Mouse (Mus musculus) brain, embryonic 14.5 days (tissue): ENCODE results near the gene Cep164. TPM values are rescaled to one million over a fixed set of nuclear protein-coding genes. Genes with fewer than 3 reads are reported as not detected.
"Not testable (repeated sequence)": the region's sequence is repeated elsewhere in the genome, so short reads cannot be mapped to it uniquely, and the experiment has no call there.

ENCODE experiments used
- DNase-seq: peaks from one replicate; pipeline ENCODE4 v3.0.0-alpha.2; 2011; ENCODE audit warnings: low read depth
- CTCF ChIP-seq: fragments of 200-500 bp; IDR thresholded peaks from 2 replicates; pipeline ENCODE4 v1.5.1; 2012; ENCODE audit warnings: inconsistent platforms, mild to moderate bottlenecking, moderate library complexity, borderline replicate concordance; ENCODE audit not compliant: insufficient read depth, insufficient read length; ENCODE audit errors: extremely low read depth
- POLR2A ChIP-seq: fragments of 200-500 bp; IDR thresholded peaks from 2 replicates; pipeline ENCODE4 v1.6.1; 2012; ENCODE audit warnings: mild to moderate bottlenecking, inconsistent platforms, borderline replicate concordance; ENCODE audit not compliant: poor library complexity, insufficient read depth, insufficient read length, severe bottlenecking; ENCODE audit errors: extremely low read depth
- polyA plus RNA-seq: library from polyadenylated mRNA; depleted of rRNA; stranded (reverse); fragments of >200 nt; gene quantifications from 2 replicates; pipeline ENCODE4 v1.2.3, GENCODE M21; 2012

Gene Cep164
- polyA plus RNA-seq, 1 experiment = 29.6 TPM

DNA sequence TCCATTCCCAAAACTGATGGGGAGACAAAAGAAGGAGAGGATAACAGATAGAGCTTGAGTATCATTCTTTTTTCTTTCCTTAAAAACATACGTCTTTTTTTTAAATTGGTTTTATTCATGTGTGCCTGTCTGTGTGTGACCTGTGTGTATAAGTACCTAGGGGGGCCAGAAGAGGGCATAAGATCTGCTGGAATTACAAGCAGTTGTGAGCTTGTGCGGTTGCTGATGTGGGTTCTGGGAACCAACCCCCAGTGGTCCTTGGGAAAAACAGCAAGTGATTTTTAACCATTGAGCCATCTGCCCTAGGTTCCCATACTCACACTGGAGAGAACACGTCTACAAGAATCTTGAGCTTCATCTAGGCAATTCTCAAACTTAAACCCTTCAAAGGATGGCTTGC, 31.2 kb downstream of the Cep164 start:
- no peak; the same call in 1 of the 2 replicates for TF ChIP-seq CTCF
- TF ChIP-seq POLR2A = no peak
- no peak for DNase-seq

DNA sequence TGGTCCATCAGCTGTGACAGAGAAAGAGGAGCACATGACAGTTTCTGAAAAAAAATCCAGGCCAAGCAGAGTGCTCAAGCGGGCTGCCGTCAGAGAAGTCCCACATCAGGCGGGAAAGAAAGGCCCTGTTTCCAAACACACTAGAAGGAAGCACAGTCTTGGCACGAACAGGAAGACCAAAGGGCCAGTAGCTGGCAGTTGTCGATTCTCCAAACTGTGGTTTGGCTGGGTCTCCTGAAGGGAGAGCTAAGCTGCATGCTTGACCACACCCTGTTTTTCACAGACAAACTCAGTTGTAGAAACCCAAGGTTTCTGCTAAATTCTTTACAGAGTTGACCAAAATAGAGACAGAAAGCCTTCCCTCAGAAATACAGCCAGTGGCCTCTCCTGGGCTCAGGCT, 32.8 kb downstream of the Cep164 start:
- no peak for TF ChIP-seq CTCF
- no peak for TF ChIP-seq POLR2A

DNA sequence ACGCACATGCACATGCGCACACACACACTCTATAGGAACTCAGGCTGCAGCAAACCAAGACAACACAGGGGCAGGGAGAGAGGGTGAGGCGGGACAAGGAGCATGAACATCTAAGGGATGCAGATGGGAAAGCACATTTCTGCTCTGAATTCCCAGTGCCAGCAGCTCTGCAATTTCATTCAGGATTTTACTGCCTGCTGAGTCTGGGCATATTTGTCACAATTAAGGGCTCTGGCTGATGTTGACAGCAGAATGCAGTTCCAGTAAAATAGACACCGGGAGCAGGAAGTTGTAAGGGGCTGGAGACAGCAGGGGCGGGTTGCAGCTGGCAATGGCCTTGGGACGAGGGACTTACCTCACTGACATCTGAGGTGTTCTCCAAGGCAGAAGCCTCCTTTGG, 34.8 kb downstream of the Cep164 start:
- no peak for DNase-seq
- no peak for TF ChIP-seq CTCF
- no peak for TF ChIP-seq POLR2A

More for the DNA sequence above, 32.8 kb downstream of the Cep164 start:
- DNase-seq = no peak

DNA sequence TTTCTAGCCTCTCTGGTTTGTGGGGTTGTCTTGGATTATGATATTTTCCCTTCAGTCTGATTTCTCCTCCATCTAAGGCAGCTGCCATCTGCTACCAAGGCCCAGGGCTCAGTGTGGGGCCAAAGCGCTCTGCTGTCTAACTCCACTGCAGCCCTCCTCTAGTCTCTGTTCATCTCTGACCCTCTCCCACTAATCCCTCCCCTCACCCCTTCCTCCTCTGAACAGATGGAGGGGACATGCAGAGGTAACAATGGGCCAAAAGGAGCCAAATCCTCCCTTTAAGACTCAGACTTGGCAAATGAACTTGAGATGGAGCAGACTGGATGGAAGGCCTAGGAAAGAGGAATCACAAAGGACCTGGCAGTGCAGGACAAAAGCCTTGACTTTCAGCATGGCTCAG, 36.3 kb downstream of the Cep164 start:
- TF ChIP-seq CTCF (no peak), POLR2A (no peak)
- DNase-seq = peak; percentile 51

DNA sequence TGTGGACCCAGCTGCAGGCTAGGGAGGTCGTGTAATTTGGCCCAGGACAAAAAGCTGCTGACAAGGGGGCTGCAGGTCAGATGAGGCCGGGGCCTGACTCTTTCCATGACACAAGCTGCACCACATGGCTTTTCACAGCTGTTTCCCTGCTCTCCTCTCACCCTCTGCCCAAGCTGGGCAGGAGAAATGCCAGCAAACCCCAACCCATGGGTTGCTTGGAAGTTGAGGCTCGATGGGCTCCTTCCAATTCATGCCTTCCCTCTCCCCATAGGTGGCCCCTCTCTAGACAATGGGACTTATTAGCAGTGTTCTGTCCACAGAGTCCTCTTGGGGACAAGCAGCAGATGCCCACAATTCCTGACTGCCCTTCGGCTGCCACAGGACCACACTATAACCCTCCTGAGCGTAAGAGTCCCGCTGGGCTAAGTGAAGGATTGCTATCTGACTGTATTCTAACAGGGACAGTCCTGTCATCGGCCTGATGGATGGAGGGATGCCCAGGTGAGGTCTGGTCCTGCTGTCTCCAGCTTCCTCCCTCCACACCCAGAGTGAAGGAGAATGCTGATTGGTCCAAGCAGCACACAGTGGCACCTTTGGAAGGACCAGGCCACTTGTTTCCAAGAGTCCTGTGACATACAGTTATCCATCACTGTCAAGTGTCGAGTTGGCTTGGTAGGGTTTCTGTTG, 36.9 kb downstream of the Cep164 start:
- no peak for TF ChIP-seq POLR2A
- no peak for TF ChIP-seq CTCF
- no peak for DNase-seq

DNA sequence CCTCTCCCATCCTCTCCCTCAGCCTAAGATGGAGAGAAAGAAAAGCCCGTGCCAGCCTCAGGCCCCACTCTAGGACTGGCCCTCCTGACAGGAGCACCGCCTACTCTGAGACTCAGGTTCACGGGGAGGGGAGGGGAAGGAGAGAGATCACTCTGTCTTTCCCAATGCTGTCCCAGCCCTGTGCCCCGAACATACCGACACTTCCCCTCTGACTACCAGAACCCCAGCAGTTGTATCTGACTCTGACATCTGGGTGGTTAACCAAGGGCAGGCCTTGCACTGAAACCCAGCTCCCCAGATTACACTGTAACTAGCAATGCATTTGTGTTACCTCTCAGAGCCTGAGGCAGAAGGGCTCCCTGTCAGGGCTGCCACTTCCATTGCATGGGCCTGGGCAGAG, 40.1 kb downstream of the Cep164 start:
- no peak for DNase-seq
- no peak for TF ChIP-seq CTCF
- TF ChIP-seq POLR2A = no peak

DNA sequence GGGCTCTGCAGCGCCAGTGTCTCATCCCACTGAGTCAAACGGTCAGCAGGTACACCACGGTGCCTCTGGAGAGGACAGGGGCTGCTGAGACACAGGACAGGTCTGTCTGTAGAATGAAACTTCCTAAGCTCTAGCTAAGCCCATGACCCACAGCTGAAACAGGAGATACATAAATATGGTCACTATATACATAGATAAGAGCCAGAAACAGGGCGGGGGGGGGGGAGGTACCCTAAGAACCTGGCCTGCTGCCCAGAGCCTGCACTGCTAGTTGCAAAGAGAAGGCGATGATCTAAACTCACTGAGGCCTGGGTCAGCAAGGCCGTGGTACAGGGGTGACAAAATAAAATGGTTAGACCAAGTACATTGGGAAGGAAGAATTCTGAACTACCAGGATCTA, 40.9 kb downstream of the Cep164 start:
- DNase-seq = no peak
- TF ChIP-seq CTCF = no peak
- no peak for TF ChIP-seq POLR2A

DNA sequence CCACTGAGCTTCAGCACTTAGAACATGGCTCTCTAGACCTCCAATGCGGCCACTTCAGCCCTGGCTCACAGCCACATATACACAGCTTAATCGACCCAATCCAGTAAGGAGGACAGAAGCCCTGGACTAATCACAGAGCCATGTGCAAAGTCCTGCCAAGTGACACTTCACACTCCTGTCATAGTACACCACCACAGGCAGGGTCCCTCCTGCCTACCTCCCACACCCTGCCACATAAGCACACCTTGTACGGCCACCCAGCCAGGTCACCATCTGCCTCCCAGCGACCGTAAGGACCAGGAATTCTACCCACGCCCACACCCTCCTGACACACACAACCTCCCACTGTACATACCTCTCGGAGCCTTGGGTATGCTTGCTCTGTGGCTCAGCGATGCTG, 41.4 kb downstream of the Cep164 start:
- TF ChIP-seq CTCF (no peak), POLR2A (no peak)

DNA sequence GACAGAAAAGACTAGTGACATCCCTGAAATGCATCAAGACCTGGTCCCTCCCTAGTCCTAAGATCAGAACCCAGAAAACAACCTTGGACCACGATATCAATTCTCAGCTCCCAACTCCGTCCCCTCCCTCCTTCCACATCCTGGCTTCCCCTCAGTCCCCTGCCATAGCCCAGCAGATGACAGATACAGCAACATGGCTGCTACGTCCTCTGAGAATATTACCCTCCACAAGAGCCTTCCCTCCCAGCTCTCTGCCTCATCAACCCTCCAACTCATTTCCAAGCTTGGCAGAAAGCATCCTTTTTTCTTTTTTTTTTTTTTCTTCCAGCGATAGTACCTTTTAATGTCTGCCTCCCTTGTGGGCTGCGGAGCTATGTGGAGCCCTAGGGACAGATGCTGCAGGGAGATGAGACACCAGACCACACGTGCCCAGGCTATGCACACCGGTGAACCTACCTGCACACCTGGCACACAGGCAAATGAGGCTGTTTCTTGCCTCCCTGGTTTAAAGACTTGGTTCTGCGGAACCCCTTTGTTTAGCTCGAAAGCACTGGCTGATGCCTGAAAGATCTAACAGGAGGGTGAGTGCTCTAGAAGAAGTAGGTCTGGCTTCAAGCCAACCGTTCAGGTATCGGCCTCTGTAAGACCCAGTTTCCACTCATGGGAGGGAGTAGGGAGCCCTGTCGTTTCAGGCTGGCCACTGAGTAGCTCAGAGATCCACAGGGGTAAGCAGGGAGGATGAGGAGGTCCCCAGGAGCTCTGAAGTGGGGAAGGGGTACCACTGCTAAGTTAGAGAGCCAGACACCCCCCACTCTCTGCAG, 45.0 kb downstream of the Cep164 start:
- TF ChIP-seq CTCF (no peak), POLR2A (no peak)
- DNase-seq = no peak

More for the DNA sequence above, 41.4 kb downstream of the Cep164 start:
- DNase-seq = no peak

DNA sequence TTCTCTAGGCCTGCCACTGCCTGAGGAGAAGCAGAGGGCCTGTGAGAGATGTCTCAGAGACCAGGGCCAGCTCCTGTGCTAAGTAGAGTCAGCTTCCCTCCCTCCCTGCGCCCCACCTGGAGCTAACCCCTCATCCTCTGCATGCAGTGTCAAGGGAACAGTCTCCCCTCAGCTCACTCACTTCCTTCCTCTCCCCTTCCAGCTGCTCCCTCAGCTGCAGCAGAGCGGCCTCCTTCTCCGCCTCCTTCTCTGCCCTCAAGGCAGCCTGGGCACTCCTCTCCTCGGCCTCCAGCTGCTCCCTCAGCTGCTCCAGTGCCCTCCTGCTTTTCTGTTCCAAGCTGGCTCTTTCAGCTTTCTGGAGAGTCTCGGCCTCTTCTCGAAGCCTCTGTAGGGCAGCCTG, 49.3 kb downstream of the Cep164 start:
- TF ChIP-seq CTCF (no peak), POLR2A (no peak)
- DNase-seq = no peak

DNA sequence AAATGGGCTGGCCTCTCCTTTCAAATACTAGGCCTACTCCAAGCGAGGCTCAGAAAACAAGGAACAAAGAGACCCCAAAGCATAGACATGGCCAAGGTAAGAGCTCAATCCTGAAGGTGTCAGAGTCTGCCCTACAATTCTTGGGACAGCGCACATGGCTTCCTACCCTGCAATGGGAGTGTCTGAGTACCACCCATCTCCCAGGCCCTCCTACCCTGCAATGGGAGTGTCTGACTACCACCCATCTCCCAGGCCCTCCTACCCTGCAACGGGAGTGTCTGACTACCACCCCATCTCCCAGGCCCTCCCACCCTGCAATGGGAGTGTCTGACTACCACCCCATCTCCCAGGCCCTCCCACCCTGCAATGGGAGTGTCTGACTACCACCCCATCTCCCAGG, 52.3 kb downstream of the Cep164 start:
- not testable (repeated sequence) for DNase-seq

DNA sequence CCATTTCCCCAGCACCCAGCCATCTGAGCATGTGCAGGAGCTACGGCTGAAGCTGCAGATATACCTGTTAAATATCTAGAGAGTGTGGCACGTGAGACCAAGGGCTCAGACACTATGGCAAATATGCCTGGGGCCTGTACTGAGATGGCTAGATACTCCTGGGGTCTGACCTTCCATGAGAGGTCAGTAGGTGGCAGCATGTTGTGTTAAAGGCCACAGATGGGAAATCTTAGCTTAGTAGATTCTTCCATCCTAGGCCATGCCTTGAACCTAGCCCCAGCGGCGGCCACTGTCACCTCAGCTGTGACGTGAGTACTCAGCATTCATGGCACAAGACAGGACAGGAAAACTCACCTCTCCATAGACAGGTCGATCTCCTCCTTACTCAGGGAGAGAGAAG, 54.4 kb downstream of the Cep164 start:
- TF ChIP-seq POLR2A (no peak), CTCF (no peak)
- no peak for DNase-seq
